Mouse (Mus musculus): ENCODE measurements at regions not wholly inside any gene's neighbourhood (a gene's known extent, or its start where the extent isn't known, plus 50 kb on each side); places are given as distances from the start of the nearest gene placed in this dataset.

DNA sequence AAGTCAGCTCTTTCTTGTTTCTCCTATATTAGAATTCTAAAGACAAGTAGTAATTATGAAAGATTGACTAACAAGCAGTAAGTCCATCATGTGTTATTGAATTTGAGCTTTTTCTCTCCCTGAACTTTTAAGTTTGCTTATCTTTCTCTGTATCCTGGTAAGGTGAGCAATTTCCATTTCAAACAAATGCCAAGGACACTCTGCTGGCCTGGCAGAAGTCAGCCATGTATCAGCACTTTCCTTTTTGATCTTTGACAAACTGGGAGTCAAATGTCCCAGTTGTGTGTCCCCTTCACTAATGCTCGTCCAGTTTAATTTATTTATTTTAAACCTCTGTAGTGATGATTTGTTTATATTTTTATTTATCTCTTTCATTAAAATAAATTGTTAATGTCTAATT, 562.8 kb upstream of the Lrrn3 start:
- TF ChIP-seq CTCF (IDR thresholded peaks at IDR 0.05; ENCODE audit: borderline replicate concordance, insufficient read depth, low read length) (no peak), POLR2A (IDR thresholded peaks at IDR 0.05; ENCODE audit: low read depth, low read length) (no peak)

Data from embryonic fibroblast, embryonic 13.5 days (primary cell).